Mouse (Mus musculus): ENCODE results near the gene Acot5.

DNA sequence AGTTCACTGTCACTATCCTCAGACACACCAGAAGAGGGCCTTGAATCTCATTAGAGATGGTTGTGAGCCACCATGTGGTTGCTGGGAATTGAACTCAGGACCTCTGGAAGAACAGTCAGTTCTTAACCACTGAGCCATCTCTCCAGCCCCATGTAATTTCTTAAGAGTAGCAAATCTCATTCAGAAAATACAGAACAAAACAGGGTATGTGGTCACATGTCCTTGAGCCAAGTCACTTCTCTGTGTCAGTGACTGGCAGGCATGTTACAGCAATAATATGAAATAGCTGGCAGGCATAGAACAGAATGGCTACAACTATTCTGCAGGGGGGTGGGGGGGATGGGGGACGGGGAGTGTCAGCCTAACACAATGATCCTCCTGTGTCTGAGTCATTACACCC lies 30.9 kb downstream of the Acot5 start:
- TF ChIP-seq ZNF384 (IDR thresholded peaks at IDR 0.05; ENCODE audit: low read depth, low read length): no peak
- TF ChIP-seq HCFC1 (IDR thresholded peaks at IDR 0.05; ENCODE audit: borderline replicate concordance, insufficient read depth, low read length): no peak
- no peak for TF ChIP-seq CHD2 (IDR thresholded peaks at IDR 0.05; ENCODE audit: low read depth, low read length)
